Mouse (Mus musculus) MEL (cell line): ENCODE data around the gene Sept6. TPM values are rescaled to one million over a fixed set of nuclear protein-coding genes. Genes with fewer than 3 reads are reported as not detected.
A peak's percentile ranks its signal among the peaks of the same experiment; 100 is the strongest.

Source experiments
- DNase-seq: peaks from one replicate; pipeline ENCODE4 v3.0.0; 2011; ENCODE audit warnings: low read depth, low spot score
- H3K27ac ChIP-seq: 2 replicates; pipeline ENCODE4 v1.5.1; 2012; ENCODE audit warnings: low read depth, mild to moderate bottlenecking, control low read depth, low read length, moderate library complexity; ENCODE audit not compliant: control insufficient read depth
- H3K27me3 ChIP-seq, 2 experiments: fragments of 150-350 bp in 1 of 2; sonication (generic) in 1 of 2; 2 replicates each; pipeline ENCODE4 v1.6.1; 2012; ENCODE audit warnings: low read length in 2 of 2, mild to moderate bottlenecking in 2 of 2, improper control_type of control experiment in 1 of 2, moderate library complexity in 1 of 2; ENCODE audit not compliant: insufficient read depth in 2 of 2, control insufficient read depth in 1 of 2
- H3K36me3 ChIP-seq, 2 experiments: 2 replicates each; pipeline ENCODE4 v1.6.1; 2012 to 2014; ENCODE audit warnings: low read length in 2 of 2, improper control_type of control experiment in 1 of 2, inconsistent platforms in 1 of 2, mild to moderate bottlenecking in 1 of 2; ENCODE audit not compliant: insufficient read depth in 2 of 2, control insufficient read depth in 1 of 2
- H3K4me1 ChIP-seq, 2 experiments: fragments of 150-350 bp in 1 of 2; sonication (generic) in 1 of 2; 2 replicates each; pipeline ENCODE4 v1.6.1; 2012; ENCODE audit warnings: low read length in 2 of 2, improper control_type of control experiment in 1 of 2, mild to moderate bottlenecking in 1 of 2; ENCODE audit not compliant: insufficient read depth in 2 of 2, control insufficient read depth in 1 of 2
- H3K4me3 ChIP-seq, 2 experiments: fragments of 150-350 bp in 1 of 2; sonication (generic) in 1 of 2; 2 replicates each; pipeline ENCODE4 v1.5.1; 2012; ENCODE audit warnings: low read depth in 2 of 2, low read length in 2 of 2, mild to moderate bottlenecking in 2 of 2, moderate library complexity in 2 of 2, control low read depth in 1 of 2, improper control_type of control experiment in 1 of 2; ENCODE audit not compliant: control insufficient read depth in 1 of 2, insufficient read depth in 1 of 2
- H3K79me2 ChIP-seq: 2 replicates; pipeline ENCODE4 v1.6.1; 2012; ENCODE audit warnings: mild to moderate bottlenecking, low read length, moderate library complexity; ENCODE audit not compliant: control insufficient read depth, poor library complexity, insufficient read depth
- H3K9ac ChIP-seq: 2 replicates; pipeline ENCODE4 v1.6.1; 2012; ENCODE audit warnings: low read depth, mild to moderate bottlenecking, control low read depth, low read length, moderate library complexity; ENCODE audit not compliant: control insufficient read depth, poor library complexity, severe bottlenecking
- H3K9me3 ChIP-seq: fragments of 150-350 bp; sonication (generic); replicated peaks from 2 replicates; pipeline ENCODE4 v1.6.1; 2012; ENCODE audit warnings: mild to moderate bottlenecking, low read length, improper control_type of control experiment, moderate library complexity; ENCODE audit not compliant: insufficient read depth
- CHD2 ChIP-seq: IDR thresholded peaks from 2 replicates; pipeline ENCODE4 v1.6.1; 2011; ENCODE audit warnings: low read length, improper control_type of control experiment
- CTCF ChIP-seq, 3 experiments: IDR thresholded peaks in 2 of 3; conservative IDR thresholded peaks in 1 of 3; 2 replicates each; pipeline ENCODE4 v1.5.1; 2011 to 2012; ENCODE audit warnings: low read length in 3 of 3, low read depth in 2 of 3, mild to moderate bottlenecking in 2 of 3, improper control_type of control experiment in 1 of 3, inconsistent platforms in 1 of 3, mixed read lengths in 1 of 3, moderate library complexity in 1 of 3; ENCODE audit not compliant: control insufficient read depth in 1 of 3, insufficient read depth in 1 of 3, poor library complexity in 1 of 3, severe bottlenecking in 1 of 3
- GABPA ChIP-seq: IDR thresholded peaks from 2 replicates; pipeline ENCODE4 v1.6.1; 2012; ENCODE audit warnings: low read depth, mild to moderate bottlenecking, inconsistent platforms, low read length, improper control_type of control experiment, moderate library complexity
- GATA1 ChIP-seq: IDR thresholded peaks from 2 replicates; pipeline ENCODE4 v1.6.1; 2011; ENCODE audit warnings: low read depth, low read length, improper control_type of control experiment
- KAT2A ChIP-seq: conservative IDR thresholded peaks from 2 replicates; pipeline ENCODE4 v1.6.1; 2012; ENCODE audit warnings: low read depth, low read length, improper control_type of control experiment, inconsistent platforms
- MAFK ChIP-seq: IDR thresholded peaks from 2 replicates; pipeline ENCODE4 v1.6.1; 2011; ENCODE audit warnings: low read depth, mild to moderate bottlenecking, low read length, improper control_type of control experiment, borderline replicate concordance
- MAZ ChIP-seq: IDR thresholded peaks from 2 replicates; pipeline ENCODE4 v1.6.1; 2012; ENCODE audit warnings: low read depth, mild to moderate bottlenecking, inconsistent platforms, low read length, improper control_type of control experiment
- NRF1 ChIP-seq: IDR thresholded peaks from 2 replicates; pipeline ENCODE4 v1.6.1; 2014; ENCODE audit warnings: low read depth, mild to moderate bottlenecking, inconsistent platforms, low read length, improper control_type of control experiment, moderate library complexity; ENCODE audit not compliant: poor library complexity, insufficient read depth, severe bottlenecking
- POLR2A ChIP-seq, 2 experiments: IDR thresholded peaks; 2 replicates each; pipeline ENCODE4 v1.6.1; 2011 to 2012; ENCODE audit warnings: low read length in 2 of 2, mild to moderate bottlenecking in 2 of 2, control low read depth in 1 of 2, improper control_type of control experiment in 1 of 2, low read depth in 1 of 2, moderate library complexity in 1 of 2; ENCODE audit not compliant: control insufficient read depth in 1 of 2, insufficient read depth in 1 of 2, poor library complexity in 1 of 2
- POLR2AphosphoS5 ChIP-seq: IDR thresholded peaks from 2 replicates; pipeline ENCODE4 v1.6.1; 2012; ENCODE audit warnings: low read depth, borderline replicate concordance, mild to moderate bottlenecking, inconsistent platforms, low read length, moderate library complexity, mixed read lengths
- RAD21 ChIP-seq: IDR thresholded peaks from 2 replicates; pipeline ENCODE4 v1.6.1; 2011; ENCODE audit warnings: mild to moderate bottlenecking, low read depth, low read length, improper control_type of control experiment
- SMC3 ChIP-seq: IDR thresholded peaks from 2 replicates; pipeline ENCODE4 v1.6.1; 2011; ENCODE audit warnings: low read depth, low read length, improper control_type of control experiment
- TAL1 ChIP-seq: IDR thresholded peaks from 2 replicates; pipeline ENCODE4 v1.6.1; 2012; ENCODE audit warnings: mild to moderate bottlenecking, inconsistent platforms, low read length, moderate library complexity, mixed read lengths
- TCF12 ChIP-seq: IDR thresholded peaks from 2 replicates; pipeline ENCODE4 v1.6.1; 2014; ENCODE audit warnings: low read depth, mild to moderate bottlenecking, inconsistent platforms, low read length, improper control_type of control experiment, moderate library complexity
- UBTF ChIP-seq: IDR thresholded peaks from 2 replicates; pipeline ENCODE4 v1.6.1; 2012; ENCODE audit warnings: low read depth, mild to moderate bottlenecking, inconsistent platforms, low read length, improper control_type of control experiment, moderate library complexity, borderline replicate concordance; ENCODE audit not compliant: insufficient read depth
- USF1 ChIP-seq: IDR thresholded peaks from 2 replicates; pipeline ENCODE4 v1.6.1; 2014; ENCODE audit warnings: low read depth, mild to moderate bottlenecking, inconsistent platforms, low read length, improper control_type of control experiment, moderate library complexity
- ZC3H11A ChIP-seq: IDR thresholded peaks from 2 replicates; pipeline ENCODE4 v1.6.1; 2012; ENCODE audit warnings: low read depth, mild to moderate bottlenecking, inconsistent platforms, low read length, improper control_type of control experiment
- ZKSCAN1 ChIP-seq: IDR thresholded peaks from 2 replicates; pipeline ENCODE4 v1.6.1; 2012; ENCODE audit warnings: low read depth, mild to moderate bottlenecking, inconsistent platforms, low read length, improper control_type of control experiment, moderate library complexity
- ZMIZ1 ChIP-seq: IDR thresholded peaks from 2 replicates; pipeline ENCODE4 v1.6.1; 2012; ENCODE audit warnings: low read depth, mild to moderate bottlenecking, inconsistent platforms, low read length, improper control_type of control experiment, moderate library complexity
- ZNF384 ChIP-seq: IDR thresholded peaks from 2 replicates; pipeline ENCODE4 v1.6.1; 2012; ENCODE audit warnings: low read depth, mild to moderate bottlenecking, inconsistent platforms, low read length, improper control_type of control experiment
- polyA plus RNA-seq, 2 experiments: library from polyadenylated mRNA; stranded (reverse) in 1 of 2; unstranded in 1 of 2; fragments of >175 nt in 1 of 2; fragments of >200 nt in 1 of 2; gene quantifications; 2 replicates each; pipeline versions ENCODE4 v1.2.1 to v1.2.4; 2012; ENCODE audit warnings: low replicate concordance in 2 of 2, low read depth in 1 of 2; ENCODE audit not compliant: insufficient read length in 2 of 2, insufficient read depth in 1 of 2, missing spikeins in 1 of 2
- total RNA-seq: library from RNA; depleted of rRNA; stranded (reverse); fragments of 300-350 nt; gene quantifications from 2 replicates; pipeline ENCODE4 v1.2.3, GENCODE M21; 2012

Gene Sept6
- total and polyA plus RNA-seq, 3 experiments, result 16.5 to 37.8 TPM; not detected in 1

GRCm38 (mm10) chrX:36935326-36935966, 56.1 kb downstream of the Sept6 start:
- peaks cover 0 to 2% of the 10 kb centered on the region in 2 experiments; a peak in 1 of 4 replicates for H3K4me1 ChIP-seq
- no peaks in the 10 kb centered on the region for H3K36me3 ChIP-seq
- TF ChIP-seq MAZ (no peak), POLR2AphosphoS5 (no peak), CTCF (IDR thresholded peaks at IDR 0.05 in 2 of 3, conservative IDR thresholded peaks at IDR 0.05 in 1 of 3; ENCODE audit: control insufficient read depth in 1 of 3, insufficient read depth in 1 of 3, low read depth in 2 of 3, low read length in 3 of 3, poor library complexity in 1 of 3, severe bottlenecking in 1 of 3) (no peak), GABPA (no peak), UBTF (no peak)
- no peak for DNase-seq
- no peaks in the 10 kb centered on the region for H3K79me2 ChIP-seq
- H3K4me3 ChIP-seq, result no peak overlapping the region
- no peak overlapping the region for H3K9ac ChIP-seq
- H3K9me3 ChIP-seq, result no peaks in the 10 kb centered on the region
- H3K27me3 ChIP-seq, result no peaks in the 10 kb centered on the region
- H3K27ac ChIP-seq, result no peak overlapping the region

GRCm38 (mm10) chrX:36930574-36930973, 61.0 kb downstream of the Sept6 start:
- no peak overlapping the region for H3K9ac ChIP-seq
- H3K27ac ChIP-seq, result no peak overlapping the region
- no peaks in the 10 kb centered on the region for H3K27me3 ChIP-seq
- no peak for TF ChIP-seq NRF1
- no peak for TF ChIP-seq MAFK
- TF ChIP-seq CHD2, result no peak
- no peak for TF ChIP-seq UBTF
- TF ChIP-seq ZMIZ1, result no peak
- TF ChIP-seq RAD21, result peak; percentile 39
- no peak for TF ChIP-seq POLR2A (IDR thresholded peaks at IDR 0.05; ENCODE audit: control insufficient read depth in 1 of 2, insufficient read depth in 1 of 2, low read depth in 1 of 2, low read length in 2 of 2, poor library complexity in 1 of 2)
- TF ChIP-seq KAT2A, result no peak
- no peak for TF ChIP-seq GATA1
- TF ChIP-seq CTCF (IDR thresholded peaks at IDR 0.05 in 2 of 3, conservative IDR thresholded peaks at IDR 0.05 in 1 of 3; ENCODE audit: control insufficient read depth in 1 of 3, insufficient read depth in 1 of 3, low read depth in 2 of 3, low read length in 3 of 3, poor library complexity in 1 of 3, severe bottlenecking in 1 of 3), result peak; percentile 23 to 54 (median 28); a peak in 5 of 6 replicates
- no peak for TF ChIP-seq TAL1
- no peak for TF ChIP-seq USF1
- peak; percentile 14; the same call in 1 of the 2 replicates for TF ChIP-seq ZC3H11A
- TF ChIP-seq ZNF384, result no peak
- TF ChIP-seq SMC3, result peak; percentile 69
- TF ChIP-seq TCF12, result no peak
- TF ChIP-seq ZKSCAN1, result no peak
- no peak overlapping the region for H3K4me3 ChIP-seq
- H3K4me1 ChIP-seq, result no peaks in the 10 kb centered on the region
- H3K36me3 ChIP-seq, result no peaks in the 10 kb centered on the region
- no peaks in the 10 kb centered on the region for H3K9me3 ChIP-seq
- H3K79me2 ChIP-seq, result no peaks in the 10 kb centered on the region
- peak; percentile 35 for DNase-seq
